26 mouse cellular contexts compared by ENCODE assay signal in genomic region chr11:118627541-118627940, GRCm38 (mm10).
DNase-seq lines count a peak whose midpoint lies in the region; ATAC-seq lines count a peak whose summit lies in the region.
"Had no signal": no experiment of that assay in that cellular context is flagged by ENCODE, and none has a peak within 500 bp of the region (broad histone marks: within the 10 kb centered on the region; RNA-seq: fewer than 3 reads in every experiment).

No protein-coding gene starts in this region.

- 0 out of 2 replicates have a peak overlapping the region, but pooled peaks have one; percentile 19 for H3K9ac ChIP-seq in midbrain, embryonic 13.5 days (replicated peaks)
- no peak overlapping the region for H3K9ac ChIP-seq in midbrain, embryonic 11.5 days (ENCODE audit: low read length)
- H3K9ac ChIP-seq in hindbrain, embryonic 15.5 days = no peak overlapping the region
- H3K9ac ChIP-seq: embryonic facial prominence, embryonic 12.5 days; heart, embryonic 15.5 days; limb, embryonic 12.5 days; liver, embryonic 15.5 days; lung, embryonic 14.5 days had no signal

- no peak; the same call in 1 of the 2 replicates for ATAC-seq in midbrain, embryonic 13.5 days
- ATAC-seq in midbrain, embryonic 11.5 days (ENCODE audit: low FRiP score) = no peak
- ATAC-seq in hindbrain, embryonic 15.5 days (ENCODE audit: low FRiP score, low read depth) = 0 out of 2 replicates have a peak, but pooled peaks have one; percentile 25
- ATAC-seq: forebrain, embryonic 16.5 days; intestine, postnatal 0 days; midbrain, embryonic 16.5 days had no signal

- H3K4me3 ChIP-seq in midbrain, embryonic 13.5 days (replicated peaks) = no peak overlapping the region
- H3K4me3 ChIP-seq in midbrain, embryonic 11.5 days (ENCODE audit: low read depth, low read length) = no peak overlapping the region
- no peak overlapping the region for H3K4me3 ChIP-seq in hindbrain, embryonic 15.5 days
- H3K4me3 ChIP-seq: embryonic facial prominence, embryonic 12.5 days; gastrocnemius, adult 2 months; heart, embryonic 10.5 days; heart, embryonic 15.5 days; limb, embryonic 12.5 days; liver, embryonic 15.5 days had no signal

- no peaks in the 10 kb centered on the region for H3K27me3 ChIP-seq in midbrain, embryonic 13.5 days
- no peaks in the 10 kb centered on the region for H3K27me3 ChIP-seq in midbrain, embryonic 11.5 days (ENCODE audit: control insufficient read depth, insufficient read depth, low read length)
- H3K27me3 ChIP-seq in hindbrain, embryonic 15.5 days = no peaks in the 10 kb centered on the region
- H3K27me3 ChIP-seq: embryonic facial prominence, embryonic 12.5 days; heart, embryonic 15.5 days; limb, embryonic 12.5 days; liver, embryonic 15.5 days had no signal

- 77% methylated on average over 5 of the region's 5 CpGs for WGBS in midbrain, embryonic 13.5 days
- 72% methylated on average over 5 of the region's 5 CpGs for WGBS in midbrain, embryonic 11.5 days
- WGBS in hindbrain, embryonic 15.5 days = 63% methylated on average over 5 of the region's 5 CpGs

- no peaks in the 10 kb centered on the region for H3K9me3 ChIP-seq in midbrain, embryonic 13.5 days
- H3K9me3 ChIP-seq in midbrain, embryonic 11.5 days (ENCODE audit: control insufficient read depth, low read length) = no peaks in the 10 kb centered on the region
- no peaks in the 10 kb centered on the region for H3K9me3 ChIP-seq in hindbrain, embryonic 15.5 days
- H3K9me3 ChIP-seq: embryonic facial prominence, embryonic 12.5 days; heart, embryonic 10.5 days; heart, embryonic 15.5 days; limb, embryonic 12.5 days; liver, embryonic 15.5 days had no signal

- DNase-seq in adrenal gland, adult 2 months = peak; percentile 5
- no peak for DNase-seq in adrenal gland, postnatal 14 days
- no peak for DNase-seq in midbrain, embryonic 11.5 days (ENCODE audit: low spot score, missing footprints)
- no peak for DNase-seq in heart, adult 11 months
- no peak for DNase-seq in Muller cell, postnatal 12 days (ENCODE audit: inconsistent ontology term)
- DNase-seq: adrenal gland, postnatal 10 days; cerebellum, adult 11-12 months; cerebellum, adult 9-11 months; embryo, embryonic 11 days; gastrocnemius, adult 2 months; kidney, adult 9 months; kidney, postnatal 10 days; layer of hippocampus, adult 9-11 months; lung, embryonic 14.5 days; lung, postnatal 14 days; thymus, postnatal 4 days had no signal

- H3K36me3 ChIP-seq in midbrain, embryonic 13.5 days = no peaks in the 10 kb centered on the region
- no peaks in the 10 kb centered on the region for H3K36me3 ChIP-seq in midbrain, embryonic 11.5 days (ENCODE audit: control insufficient read depth, insufficient read depth, low read length)
- no peaks in the 10 kb centered on the region for H3K36me3 ChIP-seq in hindbrain, embryonic 15.5 days
- H3K36me3 ChIP-seq: embryonic facial prominence, embryonic 12.5 days; heart, embryonic 10.5 days; heart, embryonic 15.5 days; limb, embryonic 12.5 days; liver, embryonic 15.5 days had no signal

- H3K4me1 ChIP-seq in midbrain, embryonic 13.5 days (replicated peaks) = peaks cover 21% of the 10 kb centered on the region
- H3K4me1 ChIP-seq in midbrain, embryonic 11.5 days (ENCODE audit: control insufficient read depth, insufficient read depth, low read length) = 0 out of 2 replicates have a peak, but pooled peaks cover 2% of the 10 kb centered on the region
- H3K4me1 ChIP-seq in hindbrain, embryonic 15.5 days (replicated peaks) = peaks cover 26% of the 10 kb centered on the region
- H3K4me1 ChIP-seq: embryonic facial prominence, embryonic 12.5 days; heart, embryonic 10.5 days; heart, embryonic 15.5 days; liver, embryonic 15.5 days had no signal

- H3K27ac ChIP-seq in midbrain, embryonic 13.5 days = no peak overlapping the region
- H3K27ac ChIP-seq in midbrain, embryonic 11.5 days (ENCODE audit: low read depth, low read length) = no peak overlapping the region
- H3K27ac ChIP-seq in hindbrain, embryonic 15.5 days (replicated peaks) = peak overlapping the region; percentile 12; the same call in 1 of the 2 replicates
- H3K27ac ChIP-seq: embryonic facial prominence, embryonic 12.5 days; gastrocnemius, adult 2 months; heart, embryonic 10.5 days; heart, embryonic 15.5 days; limb, embryonic 12.5 days; liver, embryonic 15.5 days had no signal

- H3K4me2 ChIP-seq in midbrain, embryonic 13.5 days (replicated peaks) = no peak overlapping the region
- H3K4me2 ChIP-seq in midbrain, embryonic 11.5 days = no peak overlapping the region
- no peak overlapping the region for H3K4me2 ChIP-seq in hindbrain, embryonic 15.5 days
- H3K4me2 ChIP-seq: embryonic facial prominence, embryonic 12.5 days; heart, embryonic 15.5 days; limb, embryonic 12.5 days; liver, embryonic 15.5 days; lung, embryonic 14.5 days had no signal
